Mouse (Mus musculus) c-Kit-positive CD71-positive TER-119-negative erythroid progenitor cells, embryonic 14.5 days (primary cell): Measurements from ENCODE around the gene Sowahb.
"Not testable (repeated sequence)": the region's sequence is repeated elsewhere in the genome, so short reads cannot be mapped to it uniquely, and the experiment has no call there.

Source experiments
- DNase-seq: peaks from one replicate; pipeline ENCODE4 v3.0.0-alpha.2; 2013; ENCODE audit warnings: low read depth

The Sowahb gene

GRCm38 (mm10) chr5:93042831-93043687, 1.8 kb downstream of the Sowahb start:
- DNase-seq: no peak

- no peak for DNase-seq
These were observed 2.8 kb downstream of the Sowahb start for GRCm38 (mm10) chr5:93042031-93042430.

- DNase-seq: no peak
These were observed 3.5 kb downstream of the Sowahb start for GRCm38 (mm10) chr5:93041276-93041675.

GRCm38 (mm10) chr5:93040095-93040494, 4.7 kb downstream of the Sowahb start:
- DNase-seq: no peak

GRCm38 (mm10) chr5:93036254-93036653, 8.6 kb downstream of the Sowahb start:
- DNase-seq: no peak

- DNase-seq: no peak
These were observed 9.5 kb downstream of the Sowahb start for GRCm38 (mm10) chr5:93035285-93035684.

- no peak for DNase-seq
These were observed 11.5 kb downstream of the Sowahb start for GRCm38 (mm10) chr5:93033087-93033870.

- DNase-seq: no peak
These were observed 12.2 kb downstream of the Sowahb start for GRCm38 (mm10) chr5:93032621-93033020.

GRCm38 (mm10) chr5:93030869-93031268, 14.0 kb downstream of the Sowahb start:
- no peak for DNase-seq

GRCm38 (mm10) chr5:93030411-93030810, 14.4 kb downstream of the Sowahb start:
- DNase-seq: no peak

- no peak for DNase-seq
These were observed 17.6 kb downstream of the Sowahb start for GRCm38 (mm10) chr5:93027120-93027675.

GRCm38 (mm10) chr5:93026437-93027119, 18.2 kb downstream of the Sowahb start:
- no peak for DNase-seq

GRCm38 (mm10) chr5:93024754-93025280, 20.0 kb downstream of the Sowahb start:
- DNase-seq: no peak

- no peak for DNase-seq
These were observed 22.6 kb downstream of the Sowahb start for GRCm38 (mm10) chr5:93022126-93022797.

- no peak for DNase-seq
These were observed 24.7 kb downstream of the Sowahb start for GRCm38 (mm10) chr5:93020024-93020666.

- DNase-seq: not testable (repeated sequence)
These were observed 25.6 kb downstream of the Sowahb start for GRCm38 (mm10) chr5:93019207-93019606.

- DNase-seq: no peak
These were observed 27.1 kb downstream of the Sowahb start for GRCm38 (mm10) chr5:93017678-93018077.

- DNase-seq: no peak
These were observed 36.6 kb downstream of the Sowahb start for GRCm38 (mm10) chr5:93008256-93008655.

GRCm38 (mm10) chr5:93005815-93006341, 38.9 kb downstream of the Sowahb start:
- no peak for DNase-seq

GRCm38 (mm10) chr5:93005229-93005814, 39.5 kb downstream of the Sowahb start:
- no peak for DNase-seq
